Mouse (Mus musculus) CH12.LX (cell line): Measurements from ENCODE around the gene Itch. TPM values are rescaled to one million over a fixed set of nuclear protein-coding genes. Genes with fewer than 3 reads are reported as not detected.

Experiments used
- DNase-seq: peaks from one replicate; pipeline ENCODE4 v3.0.0-alpha.2; 2013; ENCODE audit errors: extremely low read depth
- H3K27ac ChIP-seq: 2 replicates; pipeline ENCODE4 v1.5.1; 2012; ENCODE audit warnings: low read depth, mild to moderate bottlenecking, control low read depth, moderate library complexity; ENCODE audit not compliant: insufficient read depth
- H3K27me3 ChIP-seq: replicated peaks from 2 replicates; pipeline ENCODE3; 2012; ENCODE audit warnings: inconsistent platforms
- H3K36me3 ChIP-seq, 2 experiments: replicated peaks in 1 of 2; 2 replicates each; pipeline versions ENCODE3 to v1.6.1; 2012; ENCODE audit warnings: inconsistent platforms in 1 of 2, low read length in 1 of 2, mild to moderate bottlenecking in 1 of 2, mixed read lengths in 1 of 2, moderate library complexity in 1 of 2; ENCODE audit not compliant: control insufficient read depth in 1 of 2, insufficient read depth in 1 of 2
- H3K4me1 ChIP-seq, 2 experiments: 2 replicates each; pipeline ENCODE4 v1.6.1; 2012; ENCODE audit warnings: inconsistent platforms in 1 of 2, moderate library complexity in 1 of 2; ENCODE audit not compliant: insufficient read depth in 2 of 2, control insufficient read depth in 1 of 2
- H3K4me2 ChIP-seq: 2 replicates; pipeline ENCODE4 v1.6.1; 2012; ENCODE audit warnings: low read depth, mild to moderate bottlenecking, control low read depth; ENCODE audit not compliant: poor library complexity, insufficient read depth, severe bottlenecking
- H3K4me3 ChIP-seq, 3 experiments: fragments of 150-350 bp in 1 of 3; sonication (generic) in 1 of 3; replicated peaks in 1 of 3; 2 replicates each; pipeline versions ENCODE3 to v1.5.1; 2011 to 2012; ENCODE audit warnings: low read depth in 2 of 3, low read length in 2 of 3, mild to moderate bottlenecking in 2 of 3, moderate library complexity in 2 of 3, control low read depth in 1 of 3, improper control_type of control experiment in 1 of 3, inconsistent platforms in 1 of 3, mixed read lengths in 1 of 3; ENCODE audit not compliant: poor library complexity in 1 of 3
- H3K79me2 ChIP-seq: replicated peaks from 2 replicates; pipeline ENCODE4 v1.6.1; 2012; ENCODE audit warnings: mild to moderate bottlenecking, moderate library complexity; ENCODE audit not compliant: control insufficient read depth, poor library complexity, insufficient read depth, severe bottlenecking; ENCODE audit errors: extremely low read depth
- H3K9ac ChIP-seq: 2 replicates; pipeline ENCODE4 v1.6.1; 2012; ENCODE audit warnings: low read depth, mild to moderate bottlenecking, control low read depth, moderate library complexity; ENCODE audit not compliant: insufficient read depth
- H3K9me3 ChIP-seq: replicated peaks from 2 replicates; pipeline ENCODE3; 2012; ENCODE audit warnings: low read length, inconsistent platforms, mixed read lengths
- BHLHE40 ChIP-seq: IDR thresholded peaks from 2 replicates; pipeline ENCODE4 v1.6.1; 2011; ENCODE audit warnings: mild to moderate bottlenecking, low read depth, low read length, improper control_type of control experiment
- CHD2 ChIP-seq: IDR thresholded peaks from 2 replicates; pipeline ENCODE4 v1.6.1; 2011; ENCODE audit warnings: low read length, improper control_type of control experiment
- CTCF ChIP-seq, 2 experiments: IDR thresholded peaks in 1 of 2; conservative IDR thresholded peaks in 1 of 2; 2 replicates each; pipeline ENCODE4 v1.5.1; 2011 to 2012; ENCODE audit warnings: low read depth in 2 of 2, low read length in 2 of 2, improper control_type of control experiment in 1 of 2, inconsistent platforms in 1 of 2, mild to moderate bottlenecking in 1 of 2, moderate library complexity in 1 of 2
- EP300 ChIP-seq: IDR thresholded peaks from 2 replicates; pipeline ENCODE4 v1.6.1; 2011; ENCODE audit warnings: low read length, improper control_type of control experiment
- HCFC1 ChIP-seq: IDR thresholded peaks from 2 replicates; pipeline ENCODE4 v1.6.1; 2012; ENCODE audit warnings: low read depth, mild to moderate bottlenecking, inconsistent platforms, low read length, improper control_type of control experiment
- IRF4 ChIP-seq: IDR thresholded peaks from 2 replicates; pipeline ENCODE4 v1.6.1; 2014; ENCODE audit warnings: low read depth, mild to moderate bottlenecking, inconsistent platforms, low read length, improper control_type of control experiment
- JUN ChIP-seq: IDR thresholded peaks from 2 replicates; pipeline ENCODE4 v1.6.1; 2011; ENCODE audit warnings: low read depth, mild to moderate bottlenecking, low read length, improper control_type of control experiment, moderate library complexity; ENCODE audit not compliant: insufficient read depth
- JUND ChIP-seq: conservative IDR thresholded peaks from 2 replicates; pipeline ENCODE4 v1.6.1; 2011; ENCODE audit warnings: low read depth, low read length, improper control_type of control experiment
- KAT2A ChIP-seq: IDR thresholded peaks from 2 replicates; pipeline ENCODE4 v1.6.1; 2012; ENCODE audit warnings: low read length, improper control_type of control experiment, inconsistent platforms; ENCODE audit not compliant: insufficient replicate concordance
- MAX ChIP-seq: IDR thresholded peaks from 2 replicates; pipeline ENCODE4 v1.6.1; 2011; ENCODE audit warnings: low read length, improper control_type of control experiment
- MAZ ChIP-seq: IDR thresholded peaks from 2 replicates; pipeline ENCODE4 v1.6.1; 2012; ENCODE audit warnings: low read depth, mild to moderate bottlenecking, inconsistent platforms, low read length, improper control_type of control experiment, moderate library complexity
- MXI1 ChIP-seq: IDR thresholded peaks from 2 replicates; pipeline ENCODE4 v1.6.1; 2011; ENCODE audit warnings: mild to moderate bottlenecking, low read depth, low read length, improper control_type of control experiment
- MYC ChIP-seq: IDR thresholded peaks from 2 replicates; pipeline ENCODE4 v1.6.1; 2011; ENCODE audit warnings: low read depth, mild to moderate bottlenecking, improper control_type of control experiment, low read length
- NELFE ChIP-seq: IDR thresholded peaks from 2 replicates; pipeline ENCODE4 v1.6.1; 2011; ENCODE audit warnings: low read depth, low read length, improper control_type of control experiment
- POLR2A ChIP-seq: IDR thresholded peaks from 2 replicates; pipeline ENCODE4 v1.6.1; 2011; ENCODE audit warnings: low read depth, mild to moderate bottlenecking, improper control_type of control experiment, low read length
- RAD21 ChIP-seq: IDR thresholded peaks from 2 replicates; pipeline ENCODE4 v1.6.1; 2011; ENCODE audit warnings: low read depth, mild to moderate bottlenecking, low read length, improper control_type of control experiment, moderate library complexity
- SIN3A ChIP-seq: IDR thresholded peaks from 2 replicates; pipeline ENCODE4 v1.6.1; 2012; ENCODE audit warnings: low read length, improper control_type of control experiment, inconsistent platforms
- TBP ChIP-seq: conservative IDR thresholded peaks from 2 replicates; pipeline ENCODE4 v1.6.1; 2011; ENCODE audit warnings: low read depth, low read length, improper control_type of control experiment
- UBTF ChIP-seq: IDR thresholded peaks from 2 replicates; pipeline ENCODE4 v1.6.1; 2012; ENCODE audit warnings: low read depth, mild to moderate bottlenecking, inconsistent platforms, low read length, improper control_type of control experiment, moderate library complexity
- ZMIZ1 ChIP-seq: IDR thresholded peaks from 2 replicates; pipeline ENCODE4 v1.6.1; 2012; ENCODE audit warnings: low read depth, mild to moderate bottlenecking, inconsistent platforms, low read length, improper control_type of control experiment
- ZNF384 ChIP-seq: IDR thresholded peaks from 2 replicates; pipeline ENCODE4 v1.6.1; 2012; ENCODE audit warnings: low read depth, low read length, improper control_type of control experiment, inconsistent platforms
- dilution Hi-C: fragments of 300-500 bp; cut with MboI; formaldehyde crosslinking; loops from 2 replicates; pipeline ENCODE4 v1.14.3; 2020; ENCODE audit warnings: low sequenced_read_pairs; ENCODE audit not compliant: extremely low pct_unique_long_range_greater_than_20kb, extremely low pct_ligation_motif_present
- in situ Hi-C: fragments of 300-500 bp; cut with MboI; formaldehyde crosslinking; loops from 3 replicates; pipeline ENCODE4 v1.14.3; 2019; ENCODE audit warnings: low sequenced_read_pairs, low pct_ligation_motif_present, low pct_unique_long_range_greater_than_20kb, mixed read lengths
- polyA plus RNA-seq: library from polyadenylated mRNA; unstranded; fragments of >175 nt; gene quantifications from 2 replicates; pipeline ENCODE4 v1.2.1, GENCODE M21; 2012; ENCODE audit warnings: low read depth; ENCODE audit not compliant: insufficient read length
- total RNA-seq, 2 experiments: library from RNA; depleted of rRNA; stranded (reverse); fragments of 300-350 nt in 1 of 2; fragments of >200 nt in 1 of 2; gene quantifications; 2 replicates each; pipeline ENCODE4 v1.2.3; 2012 to 2014

Gene Itch
- total and polyA plus RNA-seq, 3 experiments = 25.3 to 46.6 (median 28.5) TPM

GRCm38 (mm10) chr2:155224721-155225120 is 91.4 kb downstream of the Itch start:
- peaks cover 33 to 82% of the 10 kb centered on the region in 2 experiments for H3K36me3 ChIP-seq

GRCm38 (mm10) chr2:155235746-155236361 is 102.5 kb downstream of the Itch start:
- in situ Hi-C loops (loop anchor here (5.0 kb wide), 1 partner anchor 151 kb away; no protein-coding TSS in a partner anchor), dilution Hi-C loops (no loop called here)
- no peaks in the 10 kb centered on the region for H3K27me3 ChIP-seq
- peak; percentile 23 for DNase-seq
- peak overlapping the region; percentile 81 to 95 (median 85) for H3K4me3 ChIP-seq
- H3K9me3 ChIP-seq = no peaks in the 10 kb centered on the region
- peak overlapping the region; percentile 77 for H3K9ac ChIP-seq
- TF ChIP-seq MYC = peak; percentile 31; the same call in 1 of the 2 replicates
- peak; percentile 75 for TF ChIP-seq ZNF384
- no peak for TF ChIP-seq UBTF
- 0 out of 2 replicates have a peak, but pooled peaks have one; percentile 16 for TF ChIP-seq MXI1
- peaks cover 25% of the 10 kb centered on the region for H3K79me2 ChIP-seq
- peak overlapping the region; percentile 63 for H3K4me2 ChIP-seq
- H3K27ac ChIP-seq = no peak overlapping the region; the same call in 1 of the 2 replicates
- peaks cover 3 to 29% of the 10 kb centered on the region in 2 experiments for H3K4me1 ChIP-seq
- H3K36me3 ChIP-seq = peaks cover 0 to 9% of the 10 kb centered on the region in 2 experiments

More at GRCm38 (mm10) chr2:155224721-155225120, 91.4 kb downstream of the Itch start:
- no peak overlapping the region for H3K4me2 ChIP-seq
- TF ChIP-seq BHLHE40 (no peak), JUN (no peak), MAZ (no peak), MYC (no peak), CTCF (conservative IDR thresholded peaks at IDR 0.05 in 1 of 2, IDR thresholded peaks at IDR 0.05 in 1 of 2; ENCODE audit: low read depth in 2 of 2, low read length in 2 of 2) (no peak), RAD21 (no peak), ZMIZ1 (no peak)
- no peaks in the 10 kb centered on the region for H3K9me3 ChIP-seq
- dilution Hi-C loops = no loop called here
- no peak overlapping the region for H3K9ac ChIP-seq
- H3K4me1 ChIP-seq = no peaks in the 10 kb centered on the region
- no peaks in the 10 kb centered on the region for H3K79me2 ChIP-seq
- H3K4me3 ChIP-seq = no peak overlapping the region
- no peak overlapping the region for H3K27ac ChIP-seq
- in situ Hi-C loops = no loop called here
- DNase-seq = no peak
- H3K27me3 ChIP-seq = no peaks in the 10 kb centered on the region

GRCm38 (mm10) chr2:155236362-155236992 is 103.2 kb downstream of the Itch start, which contains the start of gene Dynlrb1:
Gene Dynlrb1 (plus strand): TSS chr2:155236533.
- Histone ChIP-seq H3K9ac (peak within 1 kb of the TSS; percentile 91), H3K4me3 (peak within 1 kb of the TSS; percentile 81 to 95 (median 85)), H3K9me3 (no peaks in the 10 kb centered on the region), H3K4me1 (peaks cover 4 to 35% of the 10 kb centered on the region in 2 experiments), H3K36me3 (peaks cover 0 to 14% of the 10 kb centered on the region in 2 experiments), H3K4me2 (peak within 1 kb of the TSS; percentile 63), H3K27me3 (no peaks in the 10 kb centered on the region), H3K79me2 (peaks cover 28% of the 10 kb centered on the region), H3K27ac (no peak within 1 kb of the TSS; the same call in 1 of the 2 replicates)
- in situ Hi-C loops (loop anchor here (5.0 kb wide), 1 partner anchor 151 kb away; no protein-coding TSS in a partner anchor), dilution Hi-C loops (no loop called here)
- peak; percentile 94 for DNase-seq
- TF ChIP-seq SIN3A = peak; percentile 81
- no peak for TF ChIP-seq EP300
- peak; percentile 85 for TF ChIP-seq POLR2A
- 0 out of 2 replicates have a peak, but pooled peaks have one; percentile 36 for TF ChIP-seq KAT2A
- peak; percentile 28; the same call in 1 of the 2 replicates for TF ChIP-seq MAZ
- TF ChIP-seq CTCF (conservative IDR thresholded peaks at IDR 0.05 in 1 of 2, IDR thresholded peaks at IDR 0.05 in 1 of 2; ENCODE audit: low read depth in 2 of 2, low read length in 2 of 2) = no peak
- peak; percentile 81 for TF ChIP-seq TBP
- peak; percentile 40; the same call in 1 of the 2 replicates for TF ChIP-seq MXI1
- peak; percentile 55; the same call in 1 of the 2 replicates for TF ChIP-seq UBTF
- no peak for TF ChIP-seq RAD21
- TF ChIP-seq JUND = no peak
- TF ChIP-seq NELFE = peak; percentile 81
- TF ChIP-seq IRF4 = 0 out of 2 replicates have a peak, but pooled peaks have one; percentile 29
- TF ChIP-seq JUN = no peak
- TF ChIP-seq ZMIZ1 = peak; percentile 69; the same call in 1 of the 2 replicates
- TF ChIP-seq MYC = no peak
- no peak for TF ChIP-seq BHLHE40
- no peak for TF ChIP-seq MAX
- TF ChIP-seq CHD2 = peak; percentile 73
- TF ChIP-seq HCFC1 = peak; percentile 64
